Mouse (Mus musculus) megakaryocyte-erythroid progenitor cell, adult 5 weeks (primary cell): ENCODE results near the gene 9130213A22Rik. TPM values are rescaled to one million over a fixed set of nuclear protein-coding genes. Genes with fewer than 3 reads are reported as not detected.

Experiments
- polyA plus RNA-seq: library from polyadenylated mRNA; stranded (reverse); fragments of >175 nt; gene quantifications from 2 replicates; pipeline ENCODE4 v1.2.3, GENCODE M21; 2012

The 9130213A22Rik gene
- 0.22 and 0.39 TPM in 2 replicates for polyA plus RNA-seq

DNA sequence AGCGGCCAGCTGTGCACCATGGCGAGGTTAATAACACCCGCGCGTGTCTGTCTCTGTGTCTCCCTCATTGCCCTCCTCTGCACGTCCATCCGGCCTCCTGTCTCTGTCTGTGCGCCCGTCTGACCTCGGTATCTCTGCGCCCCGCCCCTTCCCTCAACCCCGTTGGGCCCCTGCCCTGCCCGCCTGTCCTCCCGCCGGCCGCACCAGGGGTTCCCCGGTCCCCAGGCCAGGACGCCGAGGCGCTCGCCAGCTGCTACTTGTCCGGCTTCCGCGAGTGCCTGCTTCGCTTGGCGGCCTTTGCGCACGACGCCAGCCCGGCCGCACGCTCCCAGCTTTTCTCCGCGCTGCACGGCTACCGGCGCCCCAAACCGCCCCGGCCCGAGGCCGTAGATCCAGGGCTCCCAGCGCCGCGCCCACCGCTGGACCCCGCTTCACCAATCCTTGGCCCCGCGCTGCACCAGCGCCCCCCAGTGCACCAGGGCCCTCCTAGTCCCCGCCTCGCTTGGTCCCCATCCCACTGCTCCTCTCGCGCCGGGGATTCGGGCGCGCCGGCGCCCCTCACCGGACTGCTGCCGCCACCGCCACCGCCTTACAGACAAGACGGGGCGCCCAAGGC, at the start of gene 9130213A22Rik:
9130213A22Rik (minus strand) TSS at position 254 of the 616 bp plus-strand sequence.

GRCm38 (mm10) chr11:69156800-69157199, 34.4 kb upstream of the 9130213A22Rik start, which contains the start of gene Alox12b:
Gene Alox12b, plus strand, starts transcription at chr11:69156989.

GRCm38 (mm10) chr11:69125852-69125918, 3.3 kb upstream of the 9130213A22Rik start, which contains the start of gene Aloxe3:
Gene Aloxe3, plus strand, starts transcription at chr11:69125896.

DNA sequence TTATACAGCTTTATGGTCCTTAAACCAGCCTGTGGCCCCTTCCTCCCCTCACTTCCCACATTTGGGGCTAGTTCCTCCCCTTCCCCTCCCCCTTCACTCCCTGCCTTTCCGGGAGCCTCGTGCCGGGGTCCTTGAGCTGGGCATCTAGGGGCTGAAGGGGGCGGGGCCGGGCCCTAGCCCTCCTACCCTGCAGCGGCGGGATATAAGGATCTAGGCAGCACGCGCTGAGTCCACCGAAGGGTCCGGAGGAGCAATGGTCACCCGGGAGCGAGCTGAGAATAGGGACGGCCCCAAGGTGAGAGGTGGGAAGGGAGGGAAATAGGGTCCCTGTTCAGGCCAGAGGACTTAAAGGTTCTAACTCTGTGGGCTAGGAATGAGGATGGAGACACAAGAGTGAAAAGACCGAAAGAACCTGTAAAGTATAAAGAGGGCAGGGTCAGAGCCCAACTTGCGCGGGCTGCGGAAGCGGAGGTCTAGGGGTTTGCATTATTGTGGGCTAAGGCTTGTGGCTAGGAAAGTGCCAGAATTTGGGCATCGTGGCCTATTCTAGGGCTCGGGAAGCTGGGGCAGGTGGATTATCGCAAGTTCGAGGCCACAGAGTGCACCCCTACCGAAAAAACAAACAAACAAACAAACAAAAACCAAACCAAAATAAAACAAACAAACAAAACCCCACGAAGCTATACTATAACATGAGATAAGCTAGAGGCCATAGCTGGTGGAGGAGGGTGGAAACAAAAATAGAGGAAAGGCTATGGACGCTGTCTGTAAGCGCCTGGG, 2.0 kb downstream of the 9130213A22Rik start, which contains the start of gene Hes7:
Hes7 (plus strand) TSS at position 184 of the 780 bp plus-strand sequence.

DNA sequence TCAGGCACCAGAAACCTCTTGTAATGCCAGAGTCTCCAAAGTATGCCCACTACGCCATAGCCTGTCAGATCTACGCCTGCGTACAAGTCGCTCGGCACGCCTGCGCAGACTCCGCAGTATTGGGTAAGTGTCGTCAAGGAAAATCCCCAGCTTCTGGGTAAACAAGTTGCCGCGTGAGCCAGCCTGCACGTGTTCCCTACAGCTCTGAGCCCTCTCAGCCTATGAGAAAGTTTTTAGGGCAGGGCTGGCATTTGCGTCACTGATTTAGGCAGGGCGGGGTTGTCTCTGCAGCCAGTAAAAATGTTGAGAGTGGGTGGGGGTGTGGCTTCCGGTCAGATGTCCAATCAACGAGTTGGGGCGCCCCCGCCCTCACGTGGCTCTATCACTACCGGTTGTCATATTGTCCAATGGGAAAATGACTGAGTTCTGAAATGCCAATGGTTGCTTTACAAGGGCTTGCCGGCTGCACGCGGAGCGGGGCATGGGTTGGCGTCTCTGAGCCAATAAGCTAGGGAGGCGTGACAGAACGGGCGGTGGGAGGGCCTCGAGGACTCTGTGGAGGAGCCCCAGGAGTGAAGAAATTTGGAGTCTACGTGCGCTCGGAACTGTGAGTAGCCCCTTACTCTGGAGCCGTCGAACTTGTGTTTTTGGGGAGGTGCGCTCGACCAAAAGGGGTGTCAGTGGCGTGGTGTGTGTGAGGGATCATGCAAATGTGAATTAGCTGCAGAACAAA, 27.5 kb downstream of the 9130213A22Rik start, which contains the start of gene Per1:
Per1 (plus strand) TSS at position 521 of the 733 bp plus-strand sequence.

GRCm38 (mm10) chr11:69088103-69088855, 34.1 kb downstream of the 9130213A22Rik start, which contains the start of gene Vamp2:
Gene Vamp2, plus strand, starts transcription at chr11:69088490.

GRCm38 (mm10) chr11:69070590-69071222, 51.7 kb downstream of the 9130213A22Rik start, which contains the start of gene Tmem107:
Gene Tmem107, plus strand, starts transcription at chr11:69070806.

Other genes starting within 250 kb of the 9130213A22Rik start
- 0.03 TPM in 2 replicates for gene Rnf222, start 234.0 kb downstream of the 9130213A22Rik start, polyA plus RNA-seq
- 275 and 292 TPM in 2 replicates for gene Rpl26, start 221.0 kb downstream of the 9130213A22Rik start, polyA plus RNA-seq
- gene Odf4, start 195.5 kb downstream of the 9130213A22Rik start, polyA plus RNA-seq: not detected in 2 replicates
- gene Arhgef15, start 165.1 kb downstream of the 9130213A22Rik start, polyA plus RNA-seq: 0.56 and 0.79 TPM in 2 replicates
- 2.1 TPM in 2 replicates for gene Slc25a35, start 154.5 kb downstream of the 9130213A22Rik start, polyA plus RNA-seq
- 15.6 and 17.3 TPM in 2 replicates for gene Rangrf, start 147.4 kb downstream of the 9130213A22Rik start, polyA plus RNA-seq
- gene Pfas, start 114.1 kb downstream of the 9130213A22Rik start, polyA plus RNA-seq: 25.3 and 36.6 TPM in 2 replicates
- gene Ctc1, start 106.7 kb downstream of the 9130213A22Rik start, polyA plus RNA-seq: 104 and 110 TPM in 2 replicates
- 93.3 and 166 TPM in 2 replicates for gene Aurkb, start 76.9 kb downstream of the 9130213A22Rik start, polyA plus RNA-seq
- 50.1 and 51.5 TPM in 2 replicates for gene Borcs6, start 62.9 kb downstream of the 9130213A22Rik start, polyA plus RNA-seq
- gene Tmem107, start 51.8 kb downstream of the 9130213A22Rik start, polyA plus RNA-seq: 63.6 and 71.5 TPM in 2 replicates
- 65.9 and 86.0 TPM in 2 replicates for gene Vamp2, start 34.1 kb downstream of the 9130213A22Rik start, polyA plus RNA-seq
- gene Per1, start 27.4 kb downstream of the 9130213A22Rik start, polyA plus RNA-seq: 120 and 156 TPM in 2 replicates
- gene Hes7, start 2.2 kb downstream of the 9130213A22Rik start, polyA plus RNA-seq: 2.9 and 3.1 TPM in 2 replicates
- gene Aloxe3, start 3.3 kb upstream of the 9130213A22Rik start, polyA plus RNA-seq: not detected in 2 replicates
- gene Alox12b, start 34.4 kb upstream of the 9130213A22Rik start, polyA plus RNA-seq: not detected in 2 replicates
- 0.02 and 0.43 TPM in 2 replicates for gene Alox8, start 75.3 kb upstream of the 9130213A22Rik start, polyA plus RNA-seq
- 0.01 TPM in 1 of 2 replicates, not detected in the other for gene Gucy2e, start 114.4 kb upstream of the 9130213A22Rik start, polyA plus RNA-seq
- 22.6 and 44.8 TPM in 2 replicates for gene Cntrob, start 201.2 kb upstream of the 9130213A22Rik start, polyA plus RNA-seq
- 5.1 and 6.6 TPM in 2 replicates for gene Trappc1, start 201.4 kb upstream of the 9130213A22Rik start, polyA plus RNA-seq
- 0.16 and 0.42 TPM in 2 replicates for gene Kcnab3, start 203.7 kb upstream of the 9130213A22Rik start, polyA plus RNA-seq
- 3.1 and 7.6 TPM in 2 replicates for gene Rnf227, start 217.9 kb upstream of the 9130213A22Rik start, polyA plus RNA-seq
- gene Chd3, start 246.8 kb upstream of the 9130213A22Rik start, polyA plus RNA-seq: 147 and 202 TPM in 2 replicates